Mouse (Mus musculus) forebrain, embryonic 16.5 days (tissue): ENCODE measurements at regions not wholly inside any gene's neighbourhood (a gene's known extent, or its start where the extent isn't known, plus 50 kb on each side); places are given as distances from the start of the nearest gene placed in this dataset.

ENCODE experiments used
- ATAC-seq: fragments of 200-750 bp; cut with Nextera tagmentation; 2 replicates; pipeline ENCODE4 v1.8.0; 2017; ENCODE audit warnings: mild to moderate bottlenecking, moderate library complexity
- H3K27ac ChIP-seq: fragments of 300-500 bp; sonication (generic); 2 replicates; pipeline ENCODE4 v1.5.1; 2014; ENCODE audit warnings: low read length, control low read depth
- H3K27me3 ChIP-seq: fragments of 300-500 bp; sonication (generic); replicated peaks from 2 replicates; pipeline ENCODE4 v1.6.1; 2014; ENCODE audit warnings: low read length; ENCODE audit not compliant: control insufficient read depth, insufficient read depth
- H3K36me3 ChIP-seq: fragments of 300-500 bp; sonication (generic); 2 replicates; pipeline ENCODE4 v1.6.1; 2014; ENCODE audit not compliant: control insufficient read depth, insufficient read depth
- H3K4me1 ChIP-seq: fragments of 300-500 bp; sonication (generic); replicated peaks from 2 replicates; pipeline ENCODE4 v1.6.1; 2014; ENCODE audit warnings: low read length; ENCODE audit not compliant: control insufficient read depth, insufficient read depth
- H3K4me2 ChIP-seq: fragments of 300-500 bp; sonication (generic); 2 replicates; pipeline ENCODE4 v1.6.1; 2014; ENCODE audit warnings: mild to moderate bottlenecking, low read length, control low read depth
- H3K4me3 ChIP-seq: fragments of 300-500 bp; sonication (generic); replicated peaks from 2 replicates; pipeline ENCODE4 v1.5.1; 2014; ENCODE audit warnings: mild to moderate bottlenecking, low read length, control low read depth
- H3K9ac ChIP-seq: fragments of 300-500 bp; sonication (generic); replicated peaks from 2 replicates; pipeline ENCODE4 v1.6.1; 2014; ENCODE audit warnings: low read depth, low read length, control low read depth
- H3K9me3 ChIP-seq: fragments of 300-500 bp; sonication (generic); 2 replicates; pipeline ENCODE4 v1.6.1; 2016; ENCODE audit warnings: low read length; ENCODE audit not compliant: control insufficient read depth
- WGBS: fragments of 180-500 bp; shearing (Covaris S2); extraction: QIAGEN DNeasy Blood & Tissue Kit; methylation state at CpG from one replicate; pipeline ENCODE4 v1.1.7; 2014; 5-methylcytosine and 5-hydroxymethylcytosine counted together

- Histone ChIP-seq H3K4me1 (no peaks in the 10 kb centered on the region), H3K36me3 (no peaks in the 10 kb centered on the region), H3K9me3 (no peaks in the 10 kb centered on the region), H3K4me3 (no peak overlapping the region), H3K27me3 (no peaks in the 10 kb centered on the region), H3K4me2 (no peak overlapping the region), H3K27ac (no peak overlapping the region), H3K9ac (no peak overlapping the region)
- WGBS, result 69% methylated on average over 4 of the region's 4 CpGs
- ATAC-seq, result peak; percentile 40; the same call in 1 of the 2 replicates
These were observed 118.9 kb upstream of the 1700064H15Rik start for GRCm38 (mm10) chr3:19747361-19747760.

GRCm38 (mm10) chr3:19751946-19752345, 123.5 kb upstream of the 1700064H15Rik start:
- no peak for ATAC-seq
- no peaks in the 10 kb centered on the region for H3K27me3 ChIP-seq
- 93% methylated on average over 3 of the region's 3 CpGs for WGBS

GRCm38 (mm10) chr3:19754011-19754410, 125.5 kb upstream of the 1700064H15Rik start:
- no peak for ATAC-seq
- Histone ChIP-seq H3K27ac (no peak overlapping the region), H3K36me3 (no peaks in the 10 kb centered on the region), H3K9me3 (no peaks in the 10 kb centered on the region), H3K27me3 (no peaks in the 10 kb centered on the region), H3K4me3 (no peak overlapping the region), H3K9ac (no peak overlapping the region), H3K4me1 (no peaks in the 10 kb centered on the region), H3K4me2 (no peak overlapping the region)
- WGBS, result 79% methylated on average over 1 of the region's 1 CpGs

More at GRCm38 (mm10) chr3:19751946-19752345, 123.5 kb upstream of the 1700064H15Rik start:
- H3K4me3 ChIP-seq, result no peak overlapping the region
- H3K9ac ChIP-seq, result no peak overlapping the region
- H3K4me1 ChIP-seq, result no peaks in the 10 kb centered on the region
- H3K9me3 ChIP-seq, result no peaks in the 10 kb centered on the region
- H3K27ac ChIP-seq, result no peak overlapping the region
- H3K36me3 ChIP-seq, result no peaks in the 10 kb centered on the region
- no peak overlapping the region for H3K4me2 ChIP-seq

GRCm38 (mm10) chr3:19754636-19755035, 126.2 kb upstream of the 1700064H15Rik start:
- no peak for ATAC-seq
- H3K4me1 ChIP-seq, result no peaks in the 10 kb centered on the region
- no peaks in the 10 kb centered on the region for H3K9me3 ChIP-seq
- no peak overlapping the region for H3K27ac ChIP-seq
- 72% methylated on average over 2 of the region's 2 CpGs for WGBS
- H3K4me3 ChIP-seq, result no peak overlapping the region
- H3K27me3 ChIP-seq, result no peaks in the 10 kb centered on the region
- no peak overlapping the region for H3K4me2 ChIP-seq
- no peak overlapping the region for H3K9ac ChIP-seq
- H3K36me3 ChIP-seq, result no peaks in the 10 kb centered on the region

- 84% methylated on average over 3 of the region's 3 CpGs for WGBS
- Histone ChIP-seq H3K36me3 (no peaks in the 10 kb centered on the region), H3K4me3 (no peak overlapping the region), H3K4me2 (no peak overlapping the region), H3K9ac (no peak overlapping the region), H3K27me3 (no peaks in the 10 kb centered on the region), H3K4me1 (no peaks in the 10 kb centered on the region), H3K27ac (no peak overlapping the region), H3K9me3 (no peaks in the 10 kb centered on the region)
- no peak for ATAC-seq
These were observed 126.7 kb upstream of the 1700064H15Rik start for GRCm38 (mm10) chr3:19755136-19755535.

- Histone ChIP-seq H3K27ac (no peak overlapping the region), H3K36me3 (no peaks in the 10 kb centered on the region), H3K9ac (no peak overlapping the region), H3K4me1 (no peaks in the 10 kb centered on the region), H3K4me3 (no peak overlapping the region), H3K9me3 (no peaks in the 10 kb centered on the region), H3K4me2 (no peak overlapping the region), H3K27me3 (no peaks in the 10 kb centered on the region)
- WGBS, result 50% methylated on average over 1 of the region's 1 CpGs
- ATAC-seq, result peak; percentile 20; the same call in 1 of the 2 replicates
These were observed 158.2 kb upstream of the Cp start for GRCm38 (mm10) chr3:19798543-19799106.

GRCm38 (mm10) chr3:19810034-19810433, 146.8 kb upstream of the Cp start:
- H3K27me3 ChIP-seq, result no peaks in the 10 kb centered on the region
- H3K9ac ChIP-seq, result no peak overlapping the region
- H3K27ac ChIP-seq, result no peak overlapping the region
- H3K4me1 ChIP-seq, result no peaks in the 10 kb centered on the region
- H3K9me3 ChIP-seq, result no peaks in the 10 kb centered on the region
- H3K4me2 ChIP-seq, result no peak overlapping the region
- ATAC-seq, result no peak
- 78% methylated on average over 3 of the region's 3 CpGs for WGBS
- no peaks in the 10 kb centered on the region for H3K36me3 ChIP-seq
- no peak overlapping the region for H3K4me3 ChIP-seq

GRCm38 (mm10) chr3:19824904-19825303, 131.9 kb upstream of the Cp start:
- Histone ChIP-seq H3K36me3 (no peaks in the 10 kb centered on the region), H3K4me1 (no peaks in the 10 kb centered on the region), H3K9ac (no peak overlapping the region), H3K4me2 (no peak overlapping the region), H3K27me3 (no peaks in the 10 kb centered on the region), H3K9me3 (no peaks in the 10 kb centered on the region), H3K4me3 (no peak overlapping the region), H3K27ac (no peak overlapping the region)
- 90% methylated on average over 1 of the region's 1 CpGs for whole genome bisulfite sequencing
- no peak for ATAC-seq

GRCm38 (mm10) chr3:19828518-19829246, 128.2 kb upstream of the Cp start:
- WGBS, result 23% methylated on average over 5 of the region's 5 CpGs
- H3K4me2 ChIP-seq, result no peak overlapping the region
- no peak overlapping the region for H3K9ac ChIP-seq
- H3K4me1 ChIP-seq, result no peaks in the 10 kb centered on the region
- no peaks in the 10 kb centered on the region for H3K9me3 ChIP-seq
- H3K4me3 ChIP-seq, result no peak overlapping the region
- H3K36me3 ChIP-seq, result no peaks in the 10 kb centered on the region
- no peak overlapping the region for H3K27ac ChIP-seq
- H3K27me3 ChIP-seq, result no peaks in the 10 kb centered on the region
- peak; percentile 96 for ATAC-seq
